Mouse (Mus musculus) midbrain, embryonic 13.5 days (tissue): ENCODE measurements around the gene Fam122c. TPM values are rescaled to one million over a fixed set of nuclear protein-coding genes. Genes with fewer than 3 reads are reported as not detected.

Experiments
- polyA plus RNA-seq: library from polyadenylated mRNA; unstranded; fragments of >200 nt; fragmentation: Nextera tagmentation; extraction: Ambion mirVana; gene quantifications from 2 replicates; pipeline ENCODE4 v1.2.1, GENCODE M21; 2015

The Fam122c gene
- polyA plus RNA-seq, 1 experiment from 2014 or later: not detected

Other genes starting within 250 kb of the Fam122c start
- gene Plac1, start 33.3 kb upstream of the Fam122c start, polyA plus RNA-seq: 0.58 TPM in 1 of 2 replicates, not detected in the other
- gene Fam122b, start 3.6 kb upstream of the Fam122c start, polyA plus RNA-seq: 3.7 and 4.4 TPM in 2 replicates
- gene Mospd1, start 97.1 kb downstream of the Fam122c start, polyA plus RNA-seq: 55.8 and 62.6 TPM in 2 replicates
- gene Etd, start 161.5 kb downstream of the Fam122c start, polyA plus RNA-seq: not detected in 2 replicates